Mouse (Mus musculus) adrenal gland, postnatal 25 days (tissue): ENCODE measurements around the gene Olfr513. TPM values are rescaled to one million over a fixed set of nuclear protein-coding genes. Genes with fewer than 3 reads are reported as not detected.

ENCODE experiments used
- DNase-seq: peaks from one replicate; pipeline ENCODE4 v3.0.0; 2021; ENCODE audit warnings: mixed read lengths
- long read RNA-seq: library from polyadenylated mRNA; stranded (forward); transcript quantifications from one replicate; pipeline ENCODE4 v2.0.0, GENCODE M21; 2021
- total RNA-seq: library from RNA; stranded (reverse); gene quantifications from 2 replicates; pipeline ENCODE4 v1.2.3, GENCODE M21; 2021

Olfr513 gene
- not detected in 2 replicates for total RNA-seq
- long read RNA-seq: 0 reads

- no peak for DNase-seq
These were observed at the start of gene Olfr513 for GRCm38 (mm10) chr7:108750673-108751072. Gene Olfr513, plus strand, starts transcription at chr7:108750973.

GRCm38 (mm10) chr7:108713020-108713419, 37.8 kb upstream of the Olfr513 start, which contains the start of gene Olfr512:
Gene Olfr512, plus strand, starts transcription at chr7:108713320.
- DNase-seq: no peak

GRCm38 (mm10) chr7:108760411-108760810, 9.6 kb downstream of the Olfr513 start:
- no peak for DNase-seq

GRCm38 (mm10) chr7:108797205-108797933, 46.6 kb downstream of the Olfr513 start:
- no peak for DNase-seq

Other genes with a start within 250 kb of the Olfr513 start
- not detected in 2 replicates for gene Olfr502, start 225.9 kb upstream of the Olfr513 start, total RNA-seq
- gene Olfr503, start 206.4 kb upstream of the Olfr513 start, total RNA-seq: not detected in 2 replicates
- gene Olfr504, start 185.2 kb upstream of the Olfr513 start, total RNA-seq: not detected in 2 replicates
- gene Olfr506, start 140.2 kb upstream of the Olfr513 start, total RNA-seq: not detected in 2 replicates
- gene Olfr507, start 129.2 kb upstream of the Olfr513 start, total RNA-seq: not detected in 2 replicates
- gene Olfr508, start 121.0 kb upstream of the Olfr513 start, total RNA-seq: not detected in 2 replicates
- not detected in 2 replicates for gene Olfr509, start 99.1 kb upstream of the Olfr513 start, total RNA-seq
- not detected in 2 replicates for gene Olfr510, start 84.6 kb upstream of the Olfr513 start, total RNA-seq
- gene Olfr512, start 37.7 kb upstream of the Olfr513 start, total RNA-seq: not detected in 2 replicates
- not detected in 2 replicates for gene Olfr514, start 75.0 kb downstream of the Olfr513 start, total RNA-seq
- gene Olfr516, start 99.6 kb downstream of the Olfr513 start, total RNA-seq: not detected in 2 replicates
- not detected in 2 replicates for gene Olfr517, start 121.4 kb downstream of the Olfr513 start, total RNA-seq
- gene Olfr518, start 134.0 kb downstream of the Olfr513 start, total RNA-seq: not detected in 2 replicates
- not detected in 2 replicates for gene Olfr519, start 143.4 kb downstream of the Olfr513 start, total RNA-seq
- gene Nlrp10, start 179.2 kb downstream of the Olfr513 start, total RNA-seq: 0.27 and 0.29 TPM in 2 replicates
- gene Eif3f, start 183.4 kb downstream of the Olfr513 start, total RNA-seq: 143 and 156 TPM in 2 replicates
- gene Tub, start 199.4 kb downstream of the Olfr513 start, total RNA-seq: 26.0 and 30.1 TPM in 2 replicates